ENCODE assay signal across 8 mouse cellular contexts in the genomic region with DNA sequence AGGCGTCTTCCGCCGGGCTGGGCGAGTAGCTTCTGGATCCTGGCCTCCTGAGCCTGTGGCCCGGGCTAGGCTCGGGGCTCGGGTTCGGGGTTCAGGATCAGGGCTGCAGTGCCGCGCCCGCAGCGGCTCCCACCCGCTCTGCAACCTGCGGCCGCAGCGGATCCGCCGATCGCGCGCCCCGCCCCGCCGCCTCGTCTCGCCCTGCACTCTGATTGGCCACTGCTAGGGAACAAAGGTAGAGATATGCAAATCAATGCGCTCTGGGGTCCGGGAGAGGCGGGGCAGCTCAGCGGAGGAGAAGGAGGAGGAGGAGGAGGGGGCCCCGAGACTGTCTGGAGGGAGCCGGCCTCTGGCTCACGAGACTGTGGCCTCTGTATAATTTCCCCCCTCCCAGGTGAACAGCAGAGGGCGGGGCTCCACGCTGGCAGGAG. TPM values are rescaled to one million over a fixed set of nuclear protein-coding genes. Genes with fewer than 3 reads are reported as not detected.
DNase-seq lines count a peak whose midpoint lies in the region; ATAC-seq and TF ChIP-seq lines count a peak whose summit lies in the region.

A gene (minus strand): TSS at position 153 of the 431 bp plus-strand sequence.

- H3K4me1 ChIP-seq in embryonic facial prominence, embryonic 10.5 days, result peaks cover 39% of the 10 kb centered on the region
- no peaks in the 10 kb centered on the region for H3K4me1 ChIP-seq in intestine, postnatal 0 days (replicated peaks; ENCODE audit: control insufficient read depth, insufficient read depth, low read length)
- H3K4me1 ChIP-seq in midbrain, embryonic 10.5 days, result peaks cover 20% of the 10 kb centered on the region

- TF ChIP-seq CTCF in intestine, postnatal 0 days (IDR thresholded peaks at IDR 0.05; ENCODE audit: low read depth), result peak; percentile 43

- peak within 1 kb of the TSS; percentile 83 for H3K9ac ChIP-seq in intestine, postnatal 0 days (ENCODE audit: low read depth, low read length)

- H3K36me3 ChIP-seq in embryonic facial prominence, embryonic 10.5 days (replicated peaks), result no peaks in the 10 kb centered on the region
- no peaks in the 10 kb centered on the region for H3K36me3 ChIP-seq in intestine, postnatal 0 days (ENCODE audit: control insufficient read depth, insufficient read depth)
- peaks cover 4% of the 10 kb centered on the region; the same call in 1 of the 2 replicates for H3K36me3 ChIP-seq in midbrain, embryonic 10.5 days

- DNase-seq in adrenal gland, postnatal 14 days, result peak; percentile 84
- DNase-seq in embryonic facial prominence, embryonic 10.5 days (ENCODE audit: low spot score), result peak; percentile 95
- peak; percentile 89 to 94 for DNase-seq in left cerebral cortex, postnatal 36 days (ENCODE audit: low spot score in 2 of 2)
- peak; percentile 94 for DNase-seq in midbrain, embryonic 10.5 days (ENCODE audit: low spot score)
- DNase-seq in right cerebral cortex, postnatal 36 days (ENCODE audit: low spot score in 2 of 2), result peak; percentile 85 to 91
- DNase-seq in yolk sac, embryonic 10.5 days (ENCODE audit: low spot score), result peak; percentile 97

- H3K9me3 ChIP-seq in embryonic facial prominence, embryonic 10.5 days, result no peaks in the 10 kb centered on the region
- H3K9me3 ChIP-seq in intestine, postnatal 0 days (ENCODE audit: control insufficient read depth), result no peaks in the 10 kb centered on the region
- H3K9me3 ChIP-seq in midbrain, embryonic 10.5 days (replicated peaks), result no peaks in the 10 kb centered on the region

- under 1% methylated on average over 35 of the region's 35 CpGs for WGBS in embryonic facial prominence, embryonic 10.5 days
- WGBS in intestine, postnatal 0 days, result under 1% methylated on average over 35 of the region's 35 CpGs
- WGBS in midbrain, embryonic 10.5 days, result under 1% methylated on average over 35 of the region's 35 CpGs

- H3K27me3 ChIP-seq in embryonic facial prominence, embryonic 10.5 days (replicated peaks; ENCODE audit: low read depth, poor library complexity, severe bottlenecking), result no peaks in the 10 kb centered on the region
- H3K27me3 ChIP-seq in intestine, postnatal 0 days (replicated peaks; ENCODE audit: control insufficient read depth, insufficient read depth, low read length), result no peaks in the 10 kb centered on the region
- no peaks in the 10 kb centered on the region for H3K27me3 ChIP-seq in midbrain, embryonic 10.5 days (ENCODE audit: low read depth, poor library complexity, severe bottlenecking)

- peak within 1 kb of the TSS; percentile 94 for H3K4me2 ChIP-seq in intestine, postnatal 0 days (replicated peaks; ENCODE audit: low read depth)

- intact Hi-C loops in left cerebral cortex, postnatal 36 days (cut with DNase I), result loop anchor here (5.0 kb wide), 2 partner anchors 50 to 115 kb away; a partner anchor contains a TSS

- H3K27ac ChIP-seq in embryonic facial prominence, embryonic 10.5 days (replicated peaks), result peak within 1 kb of the TSS; percentile 94
- peak within 1 kb of the TSS; percentile 85 for H3K27ac ChIP-seq in intestine, postnatal 0 days (ENCODE audit: low read depth, low read length)
- peak within 1 kb of the TSS; percentile 98 for H3K27ac ChIP-seq in midbrain, embryonic 10.5 days (replicated peaks)

- H3K4me3 ChIP-seq in embryonic facial prominence, embryonic 10.5 days, result peak within 1 kb of the TSS; percentile 93
- peak within 1 kb of the TSS; percentile 88 for H3K4me3 ChIP-seq in intestine, postnatal 0 days (ENCODE audit: low read depth, low read length)
- H3K4me3 ChIP-seq in midbrain, embryonic 10.5 days, result peak within 1 kb of the TSS; percentile 97

- ATAC-seq in granulocyte monocyte progenitor cell, adult 5-6 weeks (replicated peaks; ENCODE audit: poor library complexity, severe bottlenecking), result peak; percentile 87
- ATAC-seq in intestine, postnatal 0 days, result peak; percentile 98

RNA-seq across cellular contexts. Expression of the gene that starts here (rescaled TPM):
- total RNA-seq in adrenal gland, postnatal 14 days (2021), result 27.2 and 36.1 TPM in 2 replicates
- polyA plus RNA-seq in embryonic facial prominence, embryonic 10.5 days (2016; fragmentation: Nextera tagmentation; extraction: Ambion mirVana), result 105 and 112 TPM in 2 replicates
- total RNA-seq in granulocyte monocyte progenitor cell, adult 5-6 weeks (2014; fragmentation: Nextera tagmentation), result 14.9 and 18.8 TPM in 2 replicates
- total RNA-seq in granulocyte monocyte progenitor cell, adult 5-6 weeks (2017), result 7.7 and 8.2 TPM in 2 replicates
- polyA plus RNA-seq in intestine, postnatal 0 days (2015; fragmentation: Nextera tagmentation; extraction: Ambion mirVana), result 499 and 565 TPM in 2 replicates
- total RNA-seq in left cerebral cortex, postnatal 36 days (2021), result 100 to 1,000 TPM; 192 to 206 TPM
- polyA plus RNA-seq in midbrain, embryonic 10.5 days (2016; fragmentation: Nextera tagmentation; extraction: Ambion mirVana), result 198 and 207 TPM in 2 replicates

Comparison
In these comparisons a context has a peak if more than half of its experiments do, and no peak if none do; other contexts are left out.
1. Peak in every context shown above with its lines: DNase-seq, ATAC-seq, H3K4me3 ChIP-seq and H3K27ac ChIP-seq.